Mouse (Mus musculus) megakaryocyte-erythroid progenitor cell, adult 5-6 weeks (primary cell): ENCODE results near the gene Esr2. TPM values are rescaled to one million over a fixed set of nuclear protein-coding genes. Genes with fewer than 3 reads are reported as not detected.

Experiments
- ATAC-seq: replicated peaks from 2 replicates; pipeline ENCODE4 v1.8.0; 2016; ENCODE audit warnings: mild to moderate bottlenecking, inconsistent platforms; ENCODE audit not compliant: severe bottlenecking, poor library complexity, low FRiP score, low TSS enrichment
- total RNA-seq, 2 experiments: library from RNA; stranded (forward) in 1 of 2; stranded (reverse) in 1 of 2; fragments of 200-1000, 215-1000 nt in 1 of 2; fragments of >200 nt in 1 of 2; fragmentation: Nextera tagmentation in 1 of 2; gene quantifications; 2 replicates each; pipeline ENCODE4 v1.2.3; 2014 to 2017

Esr2 gene
- total RNA-seq, 2 experiments from 2014 or later: not detected

- 0 out of 2 replicates have a peak, but pooled peaks have one; percentile 34 for ATAC-seq
Observed at GRCm38 (mm10) chr12:76093613-76094588, 83.2 kb downstream of the Esr2 start.

- no peak for ATAC-seq
Observed at GRCm38 (mm10) chr12:76092789-76093466, 84.1 kb downstream of the Esr2 start.

GRCm38 (mm10) chr12:76087025-76087424 lies 90.0 kb downstream of the Esr2 start:
- ATAC-seq: no peak

- ATAC-seq: no peak
Observed at GRCm38 (mm10) chr12:76085956-76086905, 90.8 kb downstream of the Esr2 start.

- ATAC-seq: no peak
Observed at GRCm38 (mm10) chr12:76085066-76085465, 92.0 kb downstream of the Esr2 start.

- ATAC-seq: no peak
Observed at GRCm38 (mm10) chr12:76081557-76082211, 95.4 kb downstream of the Esr2 start.

GRCm38 (mm10) chr12:76080876-76081556 lies 96.0 kb downstream of the Esr2 start:
- ATAC-seq: no peak

- ATAC-seq: no peak
Observed at GRCm38 (mm10) chr12:76073981-76074380, 103.1 kb downstream of the Esr2 start.

- ATAC-seq: no peak
Observed at GRCm38 (mm10) chr12:76073066-76073826, 103.8 kb downstream of the Esr2 start.

- no peak for ATAC-seq
Observed at GRCm38 (mm10) chr12:76071935-76072849, 104.9 kb downstream of the Esr2 start.

Other genes with a start within 250 kb of the Esr2 start
- gene Tex21, start 69.5 kb upstream of the Esr2 start, total RNA-seq (2014; fragmentation: Nextera tagmentation): 2.0 TPM in 1 of 2 replicates, not detected in the other
- gene Tex21, start 69.5 kb upstream of the Esr2 start, total RNA-seq (2017): 1.9 and 2.9 TPM in 2 replicates
- 306 and 318 TPM in 2 replicates for gene Mthfd1, start 78.0 kb upstream of the Esr2 start, total RNA-seq (2014; fragmentation: Nextera tagmentation)
- gene Mthfd1, start 78.0 kb upstream of the Esr2 start, total RNA-seq (2017): 467 and 637 TPM in 2 replicates
- 1.2 and 2.6 TPM in 2 replicates for gene Akap5, start 147.6 kb upstream of the Esr2 start, total RNA-seq (2014; fragmentation: Nextera tagmentation)
- 2.1 and 4.8 TPM in 2 replicates for gene Akap5, start 147.6 kb upstream of the Esr2 start, total RNA-seq (2017)
- gene Zbtb25, start 192.3 kb upstream of the Esr2 start, total RNA-seq (2014; fragmentation: Nextera tagmentation): 22.0 and 22.1 TPM in 2 replicates
- gene Zbtb25, start 192.3 kb upstream of the Esr2 start, total RNA-seq (2017): 15.6 and 20.6 TPM in 2 replicates
- gene Zbtb1, start 193.0 kb upstream of the Esr2 start, total RNA-seq (2014; fragmentation: Nextera tagmentation): 21.1 and 28.4 TPM in 2 replicates
- gene Zbtb1, start 193.0 kb upstream of the Esr2 start, total RNA-seq (2017): 25.0 and 35.6 TPM in 2 replicates
- 2.3 and 2.8 TPM in 2 replicates for gene Hspa2, start 226.9 kb upstream of the Esr2 start, total RNA-seq (2014; fragmentation: Nextera tagmentation)
- 11.6 and 14.6 TPM in 2 replicates for gene Hspa2, start 226.9 kb upstream of the Esr2 start, total RNA-seq (2017)
- gene Ppp1r36, start 240.3 kb upstream of the Esr2 start, total RNA-seq (2014; fragmentation: Nextera tagmentation): not detected in 2 replicates
- not detected in 2 replicates for gene Ppp1r36, start 240.3 kb upstream of the Esr2 start, total RNA-seq (2017)